Mouse (Mus musculus) Muller cell, postnatal 12 days (primary cell): ENCODE measurements at regions not wholly inside any gene's neighbourhood (a gene's known extent, or its start where the extent isn't known, plus 50 kb on each side); places are given as distances from the start of the nearest gene placed in this dataset.
"Not testable (repeated sequence)": the region's sequence is repeated elsewhere in the genome, so short reads cannot be mapped to it uniquely, and the experiment has no call there.

ENCODE experiments used
- DNase-seq: peaks from one replicate; pipeline ENCODE4 v3.0.0-alpha.2; 2015; ENCODE audit errors: inconsistent ontology term

DNA sequence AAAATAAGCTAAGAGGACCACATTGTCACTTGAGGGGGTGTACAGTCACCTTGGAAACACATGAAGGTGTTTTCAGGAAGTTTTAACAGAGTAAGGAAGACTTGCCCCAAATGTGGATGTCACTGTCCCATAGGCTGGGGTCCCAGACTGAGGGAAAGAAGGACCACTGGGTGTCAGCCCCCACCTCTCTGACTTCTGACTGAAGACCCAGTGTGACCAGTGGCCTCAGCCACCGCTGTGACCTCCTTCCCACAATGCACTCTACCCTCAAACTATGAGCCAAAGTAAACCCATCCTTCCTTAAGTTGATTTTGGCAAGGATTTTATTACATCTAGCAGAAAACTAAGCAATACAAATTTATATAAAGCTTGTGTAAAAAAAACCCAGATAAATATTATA is 94.8 kb upstream of the Mdm1 start:
- no peak for DNase-seq

DNA sequence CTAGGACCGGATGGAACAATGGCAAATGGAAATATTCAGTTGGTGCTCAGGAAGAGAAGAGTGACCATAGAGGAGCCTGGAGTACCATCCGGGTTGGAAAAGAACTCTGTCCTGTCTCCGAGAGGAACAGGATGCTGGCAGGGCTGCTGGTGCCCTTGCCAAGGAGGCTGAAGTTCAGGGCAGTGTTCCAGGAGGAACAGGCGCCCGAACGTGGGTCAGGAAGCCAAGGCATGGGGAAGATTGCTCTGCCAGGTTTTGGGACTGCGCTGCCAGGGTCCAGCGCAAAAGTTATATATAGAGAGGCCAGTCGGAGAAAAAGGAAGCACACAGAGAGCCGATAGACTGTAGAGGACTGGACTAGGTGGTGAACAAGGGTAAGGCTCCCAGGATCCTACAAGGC is 92.3 kb upstream of the Mdm1 start:
- DNase-seq, result no peak

DNA sequence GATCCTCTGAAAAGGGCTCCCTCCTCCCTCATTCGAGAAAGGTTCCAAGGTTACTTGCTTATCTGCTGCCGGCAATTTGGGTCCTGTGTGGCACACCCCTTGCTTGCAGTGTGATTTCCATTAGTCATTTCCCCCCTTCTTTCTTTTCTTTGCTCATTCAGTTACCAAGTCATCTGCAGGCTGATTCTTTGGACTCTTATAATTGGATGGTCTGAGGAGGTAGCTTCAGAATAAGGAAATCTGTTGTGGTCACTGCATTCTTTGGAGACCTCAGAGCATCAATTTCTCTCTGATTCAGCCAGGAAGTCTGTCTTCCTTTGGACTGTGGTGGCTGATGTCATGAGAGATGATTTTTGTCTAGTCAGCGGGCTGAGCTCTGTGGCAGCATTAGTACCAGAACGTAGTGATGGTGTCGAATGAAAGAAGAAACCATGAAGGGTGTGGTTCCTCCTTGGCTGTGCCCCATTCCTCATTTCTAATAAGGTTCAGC is 91.4 kb upstream of the Mdm1 start:
- DNase-seq, result peak; percentile 50

DNA sequence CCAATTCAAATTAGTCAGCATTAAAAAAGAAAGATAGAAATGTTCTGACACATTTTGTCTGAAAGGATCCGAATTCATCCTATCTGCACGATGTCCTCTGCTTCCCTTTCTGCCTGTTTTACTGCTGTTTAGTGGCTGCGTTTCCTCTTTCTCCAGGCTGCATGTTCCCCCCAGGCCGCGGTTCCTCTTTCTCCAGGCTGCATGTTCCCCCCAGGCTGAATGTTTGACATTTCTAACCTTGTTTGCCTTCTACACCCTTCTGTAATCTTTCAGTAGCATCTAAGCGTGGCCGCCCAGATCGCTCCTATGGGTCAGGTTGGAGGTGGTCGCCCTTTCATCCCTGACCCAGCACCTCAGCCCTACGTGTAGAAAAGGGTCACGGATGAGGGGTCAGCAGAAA is 89.6 kb upstream of the Mdm1 start:
- DNase-seq, result no peak

DNA sequence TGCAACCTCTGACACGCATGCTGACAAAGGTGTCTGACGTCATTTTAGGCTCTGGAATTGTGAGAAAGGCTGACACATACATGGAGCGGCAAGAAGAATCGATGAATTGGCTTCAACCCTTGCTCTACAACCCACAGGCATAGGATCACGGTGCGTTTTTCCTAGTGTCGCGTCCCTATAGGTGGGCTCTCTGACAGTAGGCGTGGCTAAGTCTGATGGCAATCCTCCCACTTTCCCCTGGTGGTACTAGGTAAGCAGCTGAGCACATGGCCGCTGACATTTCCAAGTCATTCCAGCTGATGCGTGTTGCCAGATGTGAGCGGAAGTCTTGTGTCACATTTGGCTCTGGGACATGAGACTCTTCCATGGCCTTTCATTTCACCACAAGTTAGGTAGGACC is 89.1 kb upstream of the Mdm1 start:
- no peak for DNase-seq

DNA sequence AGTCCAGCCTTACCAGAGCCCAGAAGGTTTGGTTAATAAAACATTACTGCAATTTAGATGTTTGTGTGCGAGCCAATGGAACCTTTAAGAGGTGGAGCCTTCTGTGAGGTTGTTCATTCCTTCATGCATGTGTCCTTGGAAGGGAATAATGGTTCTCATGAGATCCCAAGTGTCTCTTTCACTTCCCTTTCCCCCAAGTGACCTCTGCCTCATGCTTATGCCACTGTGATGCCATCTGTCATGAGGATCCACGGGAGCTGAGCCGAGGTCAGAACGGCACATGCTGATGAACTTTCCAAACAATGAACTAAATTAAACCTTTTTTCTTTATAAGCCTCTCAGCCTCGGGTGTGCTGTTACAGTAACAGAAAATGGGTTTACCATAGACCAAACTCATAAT is 88.6 kb upstream of the Mdm1 start:
- DNase-seq, result no peak

DNA sequence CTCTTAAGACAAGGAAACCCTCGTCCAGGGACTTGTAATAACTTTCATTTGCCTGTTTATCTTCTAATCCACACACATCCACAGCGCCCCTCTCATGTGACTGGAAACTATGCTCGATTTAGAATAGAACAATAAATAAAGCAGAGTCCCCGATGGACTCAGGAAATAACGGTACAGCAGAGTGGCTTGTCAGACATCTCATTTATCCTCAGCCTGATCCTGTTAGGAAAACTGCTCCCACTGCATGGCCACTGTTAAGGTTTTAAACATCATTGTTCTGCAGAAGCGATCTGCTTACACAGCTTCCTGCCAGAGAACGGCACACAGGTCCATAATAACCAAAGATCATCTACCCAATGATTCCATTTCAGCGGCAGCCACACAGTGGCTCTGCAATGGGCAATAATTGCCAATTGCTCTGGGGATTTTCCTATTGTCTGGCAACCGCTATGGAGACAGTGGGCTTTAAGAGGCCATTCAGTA is 84.8 kb upstream of the Mdm1 start:
- no peak for DNase-seq

DNA sequence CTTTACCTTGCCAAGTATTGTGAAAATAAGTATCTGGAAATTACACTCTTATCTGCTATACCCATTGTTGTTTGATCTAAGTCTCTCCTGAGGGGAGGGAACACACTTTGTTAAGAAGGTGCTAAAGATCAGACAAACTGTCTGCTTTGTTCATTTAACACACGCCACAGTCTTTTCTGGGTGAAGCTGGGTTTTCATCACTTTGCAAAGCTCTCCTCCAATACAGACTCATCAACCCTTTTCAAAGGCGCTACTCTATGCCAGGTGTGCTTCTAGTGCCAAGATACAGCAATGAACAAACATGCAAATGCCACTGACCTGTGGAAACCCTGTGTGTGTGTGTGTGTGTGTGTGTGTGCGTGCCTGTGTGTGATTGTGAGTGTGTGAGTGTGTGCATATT is 84.1 kb upstream of the Mdm1 start:
- no peak for DNase-seq

DNA sequence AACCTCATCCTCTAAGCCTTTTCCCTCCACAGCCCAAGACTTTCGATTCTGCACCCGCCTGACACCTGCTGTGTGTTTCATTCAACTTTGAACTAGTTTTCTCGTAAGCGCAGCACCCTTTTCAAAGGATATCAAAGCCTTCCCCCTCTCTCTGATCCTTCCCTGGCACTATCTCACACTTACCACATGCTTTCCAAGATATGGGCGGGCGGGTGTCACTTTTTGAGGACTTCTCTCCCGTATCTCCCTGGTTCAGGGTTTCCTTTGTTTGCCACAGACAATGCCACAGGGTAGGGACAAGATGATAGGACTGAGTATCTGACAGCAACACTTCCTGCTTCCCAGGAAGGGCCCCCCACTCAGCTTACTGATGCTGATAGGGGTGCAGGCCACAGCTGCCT is 76.8 kb upstream of the Mdm1 start:
- no peak for DNase-seq

DNA sequence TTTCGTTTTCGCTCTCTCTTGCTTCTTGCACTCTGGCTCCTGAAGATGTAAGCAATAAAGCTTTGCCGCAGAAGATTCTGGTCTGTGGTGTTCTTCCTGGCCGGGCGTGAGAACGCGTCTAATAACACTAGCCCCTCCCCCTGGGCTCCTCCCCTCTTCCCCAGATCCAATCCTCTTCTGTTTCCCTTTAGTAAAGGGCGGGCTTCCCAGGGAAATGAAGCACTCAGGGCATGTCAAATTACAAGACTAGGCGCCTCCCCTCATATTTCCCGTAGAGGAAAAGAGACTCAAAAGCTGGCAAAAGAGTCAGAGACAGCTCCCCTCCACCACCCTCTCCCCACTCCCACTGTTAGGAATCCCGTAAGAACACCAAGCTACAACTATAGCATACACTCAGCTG is 65.3 kb upstream of the Mdm1 start:
- not testable (repeated sequence) for DNase-seq

DNA sequence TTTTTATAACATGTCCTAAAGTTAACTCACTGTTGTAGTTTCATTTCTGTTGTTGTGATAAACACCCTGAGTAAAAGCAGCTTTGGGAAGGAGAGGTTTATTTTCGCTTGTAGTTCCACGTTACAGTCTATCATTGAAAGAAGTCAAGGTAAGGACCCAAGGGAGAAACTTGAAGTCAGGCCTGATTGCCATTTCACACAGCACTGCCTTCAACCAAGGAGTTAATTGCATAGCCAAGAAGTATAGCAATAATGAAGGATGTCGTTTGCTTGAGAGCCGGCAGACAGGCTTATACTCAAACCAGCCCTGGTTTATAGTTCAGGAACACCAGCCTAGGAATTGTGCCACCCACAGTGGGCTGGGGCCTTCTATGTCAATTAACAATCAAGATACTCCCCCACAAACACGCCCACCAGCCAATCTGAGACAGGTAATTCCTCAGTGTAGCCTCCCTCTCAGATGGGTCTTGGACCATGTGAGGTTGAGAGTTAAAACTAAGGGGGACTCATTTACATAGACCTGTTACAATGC is 59.9 kb upstream of the Mdm1 start:
- DNase-seq, result no peak

DNA sequence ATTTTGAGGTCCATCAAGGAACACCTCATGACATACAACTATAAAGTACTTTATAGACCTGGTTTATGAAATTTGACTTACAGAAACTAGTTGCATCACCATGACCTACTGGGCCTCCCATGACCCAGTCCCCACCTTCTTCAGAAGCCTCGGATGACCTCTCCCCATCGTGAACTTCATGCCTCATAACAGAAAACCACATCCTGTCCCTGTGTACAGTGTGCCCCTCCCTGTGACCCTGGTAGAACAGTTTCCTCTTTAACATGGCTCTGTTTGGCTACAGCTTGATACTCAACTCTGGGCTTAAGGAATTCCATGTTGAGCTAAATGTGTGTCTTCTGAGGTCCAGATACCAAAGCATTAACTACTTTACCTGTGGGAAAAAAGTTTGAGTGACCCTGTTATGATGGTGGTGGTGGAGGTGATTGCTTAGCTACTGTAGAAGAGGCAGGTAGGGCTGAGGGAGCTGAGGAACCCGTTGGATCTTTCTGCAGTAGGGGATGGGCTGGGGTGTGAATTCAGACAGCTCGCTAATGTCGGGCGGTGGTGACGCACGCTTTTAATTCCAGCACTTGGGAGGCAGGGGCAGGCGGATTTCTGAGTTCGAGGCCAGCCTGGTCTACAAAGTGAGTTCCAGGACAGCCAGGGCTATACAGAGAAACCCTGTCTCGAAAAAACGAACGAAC is 58.4 kb upstream of the Mdm1 start:
- DNase-seq, result no peak

DNA sequence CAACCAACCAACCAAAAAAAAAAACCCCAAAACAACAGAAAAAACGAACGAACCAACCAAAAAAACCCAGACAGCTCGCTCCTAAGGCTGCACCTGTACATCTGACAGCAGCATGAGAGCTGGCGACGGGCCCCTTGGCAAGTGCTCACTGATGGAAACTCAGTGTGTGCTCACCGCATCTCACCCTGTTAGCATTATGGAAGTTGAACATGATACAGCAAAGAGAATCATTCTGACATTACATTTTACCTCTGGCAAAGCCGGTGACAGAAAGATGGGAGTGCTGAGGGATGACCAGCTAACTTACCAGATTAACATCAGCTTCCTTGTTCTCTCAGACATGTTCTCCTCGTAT is 57.9 kb upstream of the Mdm1 start:
- DNase-seq, result no peak

DNA sequence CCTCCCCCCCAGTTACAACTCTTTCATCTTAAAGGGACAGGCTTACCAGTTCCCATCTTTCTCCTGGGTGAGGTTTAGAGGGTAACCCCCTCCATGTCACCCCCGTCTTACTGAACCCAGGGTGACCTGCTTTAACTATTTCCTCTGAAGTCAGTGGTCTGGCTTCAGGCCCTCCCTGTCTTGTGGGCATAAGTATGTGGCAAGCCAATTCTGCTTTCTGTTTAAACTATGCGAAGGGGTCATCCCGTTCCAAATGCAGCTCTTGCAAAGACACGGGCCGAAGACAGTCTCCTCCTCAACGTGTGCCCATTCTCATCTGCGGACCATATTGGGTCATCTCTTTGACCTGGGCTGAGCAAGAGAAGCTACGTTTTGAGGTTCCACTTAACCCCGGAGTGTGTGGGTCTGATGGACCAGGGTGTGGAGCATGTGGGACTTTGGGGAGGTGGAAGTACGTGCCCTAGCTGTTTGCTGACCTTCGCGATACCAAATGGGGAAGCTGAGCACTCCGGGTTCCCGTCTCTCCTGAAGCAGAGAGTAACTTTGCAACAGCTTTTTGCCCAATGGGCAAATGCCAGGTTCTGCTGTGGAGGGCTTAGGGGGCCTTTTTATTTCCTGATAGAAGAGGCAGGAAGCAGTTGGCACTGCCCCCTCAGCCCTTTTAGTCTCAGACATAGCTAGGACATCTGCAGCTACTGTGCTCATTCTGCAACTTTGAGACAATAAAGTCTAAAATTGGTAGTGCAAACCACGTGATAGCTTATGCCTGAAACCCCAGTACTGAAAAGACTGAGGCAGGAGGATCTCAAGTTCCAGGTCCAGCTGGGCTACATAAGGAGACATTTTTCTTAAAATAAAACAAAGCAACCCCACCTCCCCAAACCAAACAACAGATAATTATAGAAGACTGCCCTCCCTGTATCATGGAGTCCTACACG is 56.3 kb upstream of the Mdm1 start:
- DNase-seq, result no peak

DNA sequence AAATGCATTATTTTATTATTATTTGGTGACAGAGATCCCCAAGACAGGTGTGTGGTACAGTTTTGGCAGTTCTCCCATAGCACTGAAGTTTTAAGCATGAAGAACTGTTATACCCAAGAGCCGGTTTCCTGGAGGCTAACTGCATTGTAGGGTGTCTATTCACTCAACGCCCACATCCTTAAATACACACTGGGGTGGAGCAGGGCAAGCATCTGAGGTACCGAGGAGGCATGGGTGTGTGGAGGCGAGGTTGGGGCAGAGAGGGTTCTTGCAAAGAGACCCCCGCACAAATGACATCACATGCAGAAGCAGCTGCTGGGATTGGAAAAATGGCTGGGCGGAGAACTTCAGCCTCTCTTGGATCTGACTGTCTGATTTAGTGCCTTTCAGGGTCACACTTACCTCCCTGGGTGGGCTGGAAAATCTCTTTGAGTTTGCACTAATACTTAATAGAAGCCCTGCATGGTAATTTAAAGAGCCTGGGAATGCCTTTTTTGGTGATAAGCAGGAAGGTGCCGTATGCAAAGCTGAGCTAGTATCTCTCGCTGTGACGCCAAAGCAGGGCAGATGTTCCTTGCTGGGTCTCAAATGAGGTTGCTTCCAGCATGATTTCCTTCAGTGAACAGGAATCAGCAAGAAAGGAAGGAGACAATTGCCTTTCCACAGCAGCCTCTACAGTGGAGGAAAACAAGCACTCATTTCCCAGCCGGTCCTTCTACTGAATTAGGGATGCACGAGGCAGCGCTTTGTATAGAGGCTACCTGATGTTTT is 53.9 kb upstream of the Mdm1 start:
- no peak for DNase-seq

DNA sequence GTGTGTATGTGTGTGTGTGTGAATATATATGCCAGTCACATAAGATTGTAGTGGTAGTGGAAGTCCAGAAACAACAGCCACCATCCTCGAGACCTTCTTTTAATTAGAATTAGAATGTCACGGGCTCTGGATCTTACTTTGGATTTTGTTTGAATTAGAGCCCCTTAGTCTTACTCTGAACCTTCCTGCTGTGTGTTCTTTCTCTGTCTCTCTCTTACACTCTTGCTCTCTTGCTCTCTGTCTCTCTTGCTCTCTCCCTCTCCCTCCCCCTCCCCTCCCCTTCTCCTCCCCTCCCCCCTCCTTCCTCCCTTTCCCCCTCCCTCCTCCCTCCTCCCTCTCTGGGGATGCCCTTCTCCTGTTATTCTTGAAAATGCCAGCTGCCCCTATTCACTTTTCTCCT is 53.1 kb upstream of the Mdm1 start:
- DNase-seq, result no peak

DNA sequence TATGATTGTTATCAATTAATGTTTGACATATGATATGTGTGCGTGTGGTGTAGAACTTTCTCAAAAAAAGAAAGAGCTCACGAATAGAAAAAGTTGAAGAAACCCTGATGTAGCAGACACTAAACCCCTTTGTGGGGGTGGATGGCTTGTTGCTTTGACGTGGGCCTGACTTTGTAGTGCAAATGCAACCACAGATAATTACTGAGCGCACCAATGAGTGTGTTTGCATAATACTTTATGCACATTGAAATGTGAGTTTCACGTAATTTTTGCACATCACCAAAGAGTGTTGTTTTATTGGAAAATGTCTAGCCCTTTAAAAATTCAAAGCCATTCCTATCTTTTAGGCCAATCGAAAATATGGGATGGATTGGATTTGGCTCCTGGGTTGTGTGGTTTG is 51.7 kb upstream of the Mdm1 start:
- no peak for DNase-seq

DNA sequence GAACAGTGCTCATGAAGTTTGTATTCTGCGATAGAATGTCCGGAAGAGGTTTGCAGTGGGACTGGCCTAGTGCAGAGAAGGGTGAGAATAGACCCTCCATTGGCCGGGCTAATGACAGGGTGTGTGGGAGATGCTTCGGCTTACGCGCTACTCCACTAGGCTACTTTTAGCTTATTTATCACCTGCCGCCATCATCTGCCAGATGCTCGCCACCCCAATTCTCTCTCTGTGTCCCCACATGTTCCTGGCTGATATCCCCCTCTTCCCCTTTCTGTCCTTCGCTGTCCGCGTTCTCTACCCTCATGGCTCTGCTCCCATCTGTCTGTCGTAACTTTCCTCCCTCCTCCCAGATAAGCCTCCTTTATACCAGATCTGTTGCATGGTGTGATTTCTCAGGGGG is 50.1 kb upstream of the Mdm1 start:
- DNase-seq, result no peak
